Mouse (Mus musculus): ENCODE data around the gene Spty2d1. TPM values are rescaled to one million over a fixed set of nuclear protein-coding genes. Genes with fewer than 3 reads are reported as not detected.
"Not testable (repeated sequence)": the region's sequence is repeated elsewhere in the genome, so short reads cannot be mapped to it uniquely, and the experiment has no call there.

The Spty2d1 gene
- polyA plus RNA-seq, 1 experiment from 2014 or later, result 12.5 TPM

DNA sequence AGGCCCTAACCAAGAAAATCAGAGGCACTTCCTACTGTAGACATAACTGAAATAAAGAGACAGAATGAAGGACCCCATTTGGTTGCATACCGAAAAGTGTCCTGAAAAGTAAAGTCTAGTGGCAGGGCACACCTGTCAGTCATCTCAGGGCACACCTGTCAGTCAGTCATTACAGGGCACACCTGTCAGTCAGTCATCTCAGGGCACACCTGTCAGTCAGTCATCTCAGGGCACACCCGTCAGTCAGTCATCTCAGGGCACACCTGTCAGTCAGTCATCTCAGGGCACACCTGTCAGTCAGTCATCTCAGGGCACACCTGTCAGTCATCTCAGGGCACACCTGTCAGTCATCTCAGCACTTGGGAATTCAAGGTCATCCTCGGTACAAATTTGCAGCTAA is 18.7 kb upstream of the Spty2d1 start:
- 84% methylated on average over 3 of the region's 3 CpGs for WGBS
- H3K4me1 ChIP-seq (ENCODE audit: control insufficient read depth, insufficient read depth, low read length), result not testable (repeated sequence)

DNA sequence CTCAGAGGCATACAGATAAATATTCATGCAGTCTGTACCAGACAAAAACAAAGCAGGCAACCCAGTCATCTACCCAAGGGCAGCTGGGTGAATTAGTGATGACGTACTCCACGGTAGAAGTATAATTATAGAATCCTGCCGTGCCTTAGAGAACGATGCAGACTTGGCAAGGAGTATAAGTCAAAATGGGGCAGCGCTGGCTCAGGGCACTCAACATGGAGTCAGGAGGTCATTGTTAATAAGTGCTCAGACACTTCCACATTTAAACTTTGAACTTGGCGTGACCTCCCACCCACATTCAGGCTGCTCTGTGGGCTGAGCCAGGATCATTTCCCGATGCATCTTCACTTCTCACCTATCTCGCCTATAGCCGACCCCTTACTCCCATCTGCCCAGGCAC is 17.2 kb upstream of the Spty2d1 start:
- WGBS, result 79% methylated on average over 9 of the region's 9 CpGs

More for the DNA sequence above, 18.7 kb upstream of the Spty2d1 start:
- not testable (repeated sequence) for H3K36me3 ChIP-seq (ENCODE audit: control insufficient read depth, insufficient read depth, low read length); H3K9me3 ChIP-seq (ENCODE audit: control insufficient read depth, low read length); DNase-seq (ENCODE audit: low spot score, missing footprints); H3K27ac ChIP-seq (ENCODE audit: low read depth, low read length); H3K9ac ChIP-seq (ENCODE audit: low read length); ATAC-seq (ENCODE audit: low FRiP score); H3K27me3 ChIP-seq (ENCODE audit: control insufficient read depth, insufficient read depth, low read length); H3K4me2 ChIP-seq; H3K4me3 ChIP-seq (ENCODE audit: low read depth, low read length)

DNA sequence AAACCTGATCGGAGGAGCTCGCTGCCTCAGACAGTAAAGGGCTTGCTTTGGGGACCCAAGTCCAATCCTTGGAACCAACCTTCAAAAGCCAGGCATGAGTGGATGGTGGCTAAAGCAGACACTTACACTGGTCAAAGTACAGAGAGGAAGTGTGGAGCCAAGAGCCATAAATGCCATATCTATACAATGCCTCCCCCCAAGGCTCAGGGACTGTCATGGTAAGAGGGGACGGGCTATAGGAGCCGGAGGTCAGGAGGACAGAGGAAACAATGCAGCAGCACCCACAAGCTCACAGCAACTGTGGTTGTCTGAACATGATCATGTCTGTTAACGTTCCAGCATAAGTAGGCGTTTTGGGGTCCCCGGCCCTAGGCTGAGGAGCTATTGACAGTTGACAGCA is 16.2 kb upstream of the Spty2d1 start:
- WGBS, result 87% methylated on average over 7 of the region's 7 CpGs
- no peak overlapping the region for H3K9ac ChIP-seq (ENCODE audit: low read length)

More for the DNA sequence above, 17.2 kb upstream of the Spty2d1 start:
- ATAC-seq (ENCODE audit: low FRiP score) (no peak), DNase-seq (ENCODE audit: low spot score, missing footprints) (no peak)
- Histone ChIP-seq H3K4me1 (ENCODE audit: control insufficient read depth, insufficient read depth, low read length) (no peaks in the 10 kb centered on the region), H3K36me3 (ENCODE audit: control insufficient read depth, insufficient read depth, low read length) (no peaks in the 10 kb centered on the region), H3K27ac (ENCODE audit: low read depth, low read length) (no peak overlapping the region), H3K4me3 (ENCODE audit: low read depth, low read length) (no peak overlapping the region), H3K9me3 (ENCODE audit: control insufficient read depth, low read length) (no peaks in the 10 kb centered on the region), H3K4me2 (no peak overlapping the region), H3K9ac (ENCODE audit: low read length) (no peak overlapping the region), H3K27me3 (ENCODE audit: control insufficient read depth, insufficient read depth, low read length) (no peaks in the 10 kb centered on the region)

DNA sequence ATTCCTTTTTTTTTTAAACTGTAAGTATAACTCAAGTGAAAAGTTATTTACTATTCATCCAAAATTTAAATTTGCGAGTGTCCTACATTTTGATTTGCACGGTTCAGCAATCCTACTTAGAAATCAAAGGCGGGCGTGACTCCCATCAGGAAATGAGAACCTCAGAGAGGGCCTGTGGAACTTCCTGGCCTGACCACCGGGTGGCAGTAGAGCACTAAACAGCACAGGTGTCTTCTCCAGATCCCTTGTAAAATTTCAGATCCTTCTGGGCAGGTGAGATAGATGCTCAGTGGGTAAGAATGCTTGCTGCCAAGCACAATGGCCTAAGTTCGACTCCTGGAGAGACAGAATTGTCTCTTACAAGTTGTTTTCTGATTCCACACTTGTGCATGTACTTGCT is 15.3 kb upstream of the Spty2d1 start:
- H3K4me2 ChIP-seq, result no peak overlapping the region
- WGBS, result 14% methylated on average over 6 of the region's 6 CpGs
- no peak overlapping the region for H3K9ac ChIP-seq (ENCODE audit: low read length)

More for the DNA sequence above, 16.2 kb upstream of the Spty2d1 start:
- DNase-seq (ENCODE audit: low spot score, missing footprints), result no peak
- no peaks in the 10 kb centered on the region for H3K36me3 ChIP-seq (ENCODE audit: control insufficient read depth, insufficient read depth, low read length)
- no peak for ATAC-seq (ENCODE audit: low FRiP score)
- H3K9me3 ChIP-seq (ENCODE audit: control insufficient read depth, low read length), result no peaks in the 10 kb centered on the region
- H3K4me3 ChIP-seq (ENCODE audit: low read depth, low read length), result no peak overlapping the region
- H3K27me3 ChIP-seq (ENCODE audit: control insufficient read depth, insufficient read depth, low read length), result no peaks in the 10 kb centered on the region
- no peak overlapping the region for H3K27ac ChIP-seq (ENCODE audit: low read depth, low read length)
- no peak overlapping the region for H3K4me2 ChIP-seq
- no peaks in the 10 kb centered on the region for H3K4me1 ChIP-seq (ENCODE audit: control insufficient read depth, insufficient read depth, low read length)

DNA sequence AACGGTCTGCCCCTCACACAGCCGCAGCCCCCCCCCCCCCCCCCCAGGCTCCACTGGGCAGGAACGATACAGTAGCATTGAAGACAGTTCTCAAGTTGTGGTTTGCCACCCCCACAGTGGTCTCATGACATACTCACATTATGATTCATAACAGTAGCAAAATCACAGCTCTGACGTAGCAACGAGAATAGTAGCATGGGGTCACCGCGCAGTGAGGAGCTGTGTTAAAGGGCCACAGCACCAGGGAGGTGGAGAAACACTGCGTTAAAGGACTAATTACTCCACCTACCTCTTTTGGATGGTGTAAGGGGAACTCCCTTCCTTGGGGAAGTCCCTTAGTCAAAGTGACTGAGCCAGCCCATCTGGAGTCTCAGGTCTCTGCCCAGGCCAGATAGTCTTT is 14.3 kb upstream of the Spty2d1 start:
- DNase-seq (ENCODE audit: low spot score, missing footprints) (no peak), ATAC-seq (ENCODE audit: low FRiP score) (no peak)
- no peaks in the 10 kb centered on the region for H3K36me3 ChIP-seq (ENCODE audit: control insufficient read depth, insufficient read depth, low read length)
- WGBS, result 74% methylated on average over 8 of the region's 8 CpGs
- no peaks in the 10 kb centered on the region for H3K27me3 ChIP-seq (ENCODE audit: control insufficient read depth, insufficient read depth, low read length)
- H3K9me3 ChIP-seq (ENCODE audit: control insufficient read depth, low read length), result no peaks in the 10 kb centered on the region
- no peaks in the 10 kb centered on the region for H3K4me1 ChIP-seq (ENCODE audit: control insufficient read depth, insufficient read depth, low read length)
- H3K27ac ChIP-seq (ENCODE audit: low read depth, low read length), result no peak overlapping the region
- H3K4me3 ChIP-seq (ENCODE audit: low read depth, low read length), result no peak overlapping the region
- no peak overlapping the region for H3K4me2 ChIP-seq
- H3K9ac ChIP-seq (ENCODE audit: low read length), result no peak overlapping the region

More for the DNA sequence above, 15.3 kb upstream of the Spty2d1 start:
- Histone ChIP-seq H3K4me3 (ENCODE audit: low read depth, low read length) (no peak overlapping the region), H3K36me3 (ENCODE audit: control insufficient read depth, insufficient read depth, low read length) (no peaks in the 10 kb centered on the region), H3K27me3 (ENCODE audit: control insufficient read depth, insufficient read depth, low read length) (no peaks in the 10 kb centered on the region), H3K4me1 (ENCODE audit: control insufficient read depth, insufficient read depth, low read length) (no peaks in the 10 kb centered on the region), H3K27ac (ENCODE audit: low read depth, low read length) (no peak overlapping the region), H3K9me3 (ENCODE audit: control insufficient read depth, low read length) (no peaks in the 10 kb centered on the region)
- ATAC-seq (ENCODE audit: low FRiP score), result peak; percentile 49
- DNase-seq (ENCODE audit: low spot score, missing footprints), result peak; percentile 97

DNA sequence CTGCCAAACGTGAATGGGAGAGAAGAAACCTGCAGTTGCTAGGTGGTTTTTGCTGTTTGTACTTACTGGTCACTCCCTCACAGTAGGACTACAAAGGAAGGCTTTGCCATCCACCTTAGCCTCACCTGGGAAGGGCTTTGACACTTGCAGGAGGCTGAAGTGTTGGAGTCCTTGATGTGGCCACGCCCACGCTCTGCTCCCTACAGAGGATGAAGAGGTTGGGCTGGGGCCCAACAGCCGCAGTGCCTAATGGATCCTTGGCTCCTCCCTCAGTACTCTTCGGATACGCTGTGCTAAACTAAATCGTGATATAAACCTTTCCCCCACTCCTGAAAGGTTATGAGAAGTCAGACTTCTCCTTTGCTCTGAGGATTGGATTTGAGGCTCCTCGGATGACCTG is 12.7 kb upstream of the Spty2d1 start:
- no peaks in the 10 kb centered on the region for H3K36me3 ChIP-seq (ENCODE audit: control insufficient read depth, insufficient read depth, low read length)
- 15% methylated on average over 8 of the region's 8 CpGs for WGBS

DNA sequence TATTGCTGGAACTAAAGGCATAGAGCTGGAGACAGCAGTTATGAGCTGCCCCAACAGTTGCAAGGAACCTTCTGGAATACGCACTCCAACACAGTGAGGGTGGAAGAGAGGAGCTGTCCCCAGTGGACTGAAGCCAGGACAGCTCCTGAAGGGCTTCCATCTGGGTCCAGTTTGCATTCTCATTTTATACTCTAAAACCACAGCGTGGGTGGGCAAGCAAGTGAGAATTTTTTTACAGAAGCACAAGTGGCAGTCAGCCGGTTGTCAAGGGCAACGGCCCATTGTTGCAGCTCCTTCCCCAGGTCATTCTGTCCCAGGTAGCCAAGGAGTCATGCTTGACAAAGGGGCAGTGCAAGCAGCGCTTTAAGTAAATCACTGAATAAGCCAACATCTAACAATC is 11.4 kb upstream of the Spty2d1 start:
- Histone ChIP-seq H3K9me3 (ENCODE audit: control insufficient read depth, low read length) (no peaks in the 10 kb centered on the region), H3K9ac (ENCODE audit: low read length) (no peak overlapping the region), H3K4me3 (ENCODE audit: low read depth, low read length) (no peak overlapping the region), H3K36me3 (ENCODE audit: control insufficient read depth, insufficient read depth, low read length) (no peaks in the 10 kb centered on the region), H3K27ac (ENCODE audit: low read depth, low read length) (no peak overlapping the region), H3K4me1 (ENCODE audit: control insufficient read depth, insufficient read depth, low read length) (0 out of 2 replicates have a peak, but pooled peaks cover 6% of the 10 kb centered on the region), H3K4me2 (no peak overlapping the region), H3K27me3 (ENCODE audit: control insufficient read depth, insufficient read depth, low read length) (no peaks in the 10 kb centered on the region)
- DNase-seq (ENCODE audit: low spot score, missing footprints), result no peak
- ATAC-seq (ENCODE audit: low FRiP score), result no peak
- 59% methylated on average over 5 of the region's 5 CpGs for WGBS

More for the DNA sequence above, 12.7 kb upstream of the Spty2d1 start:
- H3K27ac ChIP-seq (ENCODE audit: low read depth, low read length), result no peak overlapping the region
- no peak overlapping the region for H3K4me2 ChIP-seq
- DNase-seq (ENCODE audit: low spot score, missing footprints), result no peak
- no peaks in the 10 kb centered on the region for H3K4me1 ChIP-seq (ENCODE audit: control insufficient read depth, insufficient read depth, low read length)
- ATAC-seq (ENCODE audit: low FRiP score), result no peak
- no peaks in the 10 kb centered on the region for H3K27me3 ChIP-seq (ENCODE audit: control insufficient read depth, insufficient read depth, low read length)
- H3K4me3 ChIP-seq (ENCODE audit: low read depth, low read length), result no peak overlapping the region
- H3K9ac ChIP-seq (ENCODE audit: low read length), result no peak overlapping the region
- no peaks in the 10 kb centered on the region for H3K9me3 ChIP-seq (ENCODE audit: control insufficient read depth, low read length)

DNA sequence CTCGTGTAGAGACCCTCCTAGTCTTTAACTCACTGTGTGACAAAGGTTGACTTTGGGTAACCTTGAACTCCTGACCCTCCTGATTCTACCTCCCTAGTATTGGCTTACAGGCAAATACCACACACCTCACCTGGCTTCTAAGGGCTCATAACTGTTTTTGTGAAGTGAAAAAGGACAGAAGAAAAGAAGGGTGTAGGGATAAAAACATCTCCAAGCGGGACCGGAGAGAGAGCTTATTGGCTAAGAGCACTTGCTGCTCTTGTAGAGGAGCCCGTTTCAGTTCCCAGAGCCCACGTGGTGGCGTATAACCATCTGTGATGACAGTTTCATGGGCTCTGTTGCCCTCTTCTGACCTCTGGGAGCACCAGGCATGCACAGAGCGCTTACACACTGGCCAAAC is 8.9 kb upstream of the Spty2d1 start:
- no peak for ATAC-seq (ENCODE audit: low FRiP score)
- Histone ChIP-seq H3K4me1 (ENCODE audit: control insufficient read depth, insufficient read depth, low read length) (0 out of 2 replicates have a peak, but pooled peaks cover 6% of the 10 kb centered on the region), H3K4me2 (no peak overlapping the region), H3K27ac (ENCODE audit: low read depth, low read length) (no peak overlapping the region), H3K9ac (ENCODE audit: low read length) (no peak overlapping the region), H3K4me3 (ENCODE audit: low read depth, low read length) (no peak overlapping the region), H3K36me3 (ENCODE audit: control insufficient read depth, insufficient read depth, low read length) (no peaks in the 10 kb centered on the region), H3K9me3 (ENCODE audit: control insufficient read depth, low read length) (no peaks in the 10 kb centered on the region), H3K27me3 (ENCODE audit: control insufficient read depth, insufficient read depth, low read length) (no peaks in the 10 kb centered on the region)
- 77% methylated on average over 7 of the region's 7 CpGs for WGBS
- no peak for DNase-seq (ENCODE audit: low spot score, missing footprints)

DNA sequence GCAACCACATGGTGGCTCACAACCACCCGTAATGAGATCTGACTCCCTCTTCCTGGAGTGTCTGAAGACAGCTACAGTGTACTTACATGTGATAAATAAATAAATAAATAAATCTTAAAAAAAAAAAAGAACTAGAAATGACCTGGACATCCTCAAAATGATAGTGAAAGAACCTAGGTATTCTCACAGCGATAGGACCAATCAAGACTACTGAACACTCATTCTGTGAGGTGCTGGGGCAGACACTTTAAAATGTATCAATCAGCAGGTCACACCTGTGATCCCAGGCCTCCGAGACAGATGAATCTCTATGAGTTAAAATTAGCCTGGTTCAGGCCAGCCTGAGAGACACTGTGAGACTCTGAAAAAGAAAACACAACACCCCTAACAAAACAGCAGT is 8.4 kb upstream of the Spty2d1 start:
- 84% methylated on average over 3 of the region's 3 CpGs for WGBS
- H3K36me3 ChIP-seq (ENCODE audit: control insufficient read depth, insufficient read depth, low read length), result no peaks in the 10 kb centered on the region
- no peak overlapping the region for H3K4me3 ChIP-seq (ENCODE audit: low read depth, low read length)
- H3K9ac ChIP-seq (ENCODE audit: low read length), result no peak overlapping the region
- no peak for ATAC-seq (ENCODE audit: low FRiP score)
- H3K4me2 ChIP-seq, result no peak overlapping the region
- H3K9me3 ChIP-seq (ENCODE audit: control insufficient read depth, low read length), result no peaks in the 10 kb centered on the region
- no peak overlapping the region for H3K27ac ChIP-seq (ENCODE audit: low read depth, low read length)
- H3K4me1 ChIP-seq (ENCODE audit: control insufficient read depth, insufficient read depth, low read length), result 0 out of 2 replicates have a peak, but pooled peaks cover 6% of the 10 kb centered on the region
- no peaks in the 10 kb centered on the region for H3K27me3 ChIP-seq (ENCODE audit: control insufficient read depth, insufficient read depth, low read length)
- no peak for DNase-seq (ENCODE audit: low spot score, missing footprints)
